Mouse (Mus musculus): ENCODE results near the gene Iars2. TPM values are rescaled to one million over a fixed set of nuclear protein-coding genes. Genes with fewer than 3 reads are reported as not detected.

Iars2 gene
- total RNA-seq, 1 experiment: 47.9 TPM

- peaks cover 5% of the 10 kb centered on the region for H3K36me3 ChIP-seq (ENCODE audit: control insufficient read depth, insufficient read depth, low read length, poor library complexity, severe bottlenecking)
- no peak for DNase-seq (ENCODE audit: low read depth, low spot score)
- in situ Hi-C loops (cut with MboI; ENCODE audit: low sequenced_read_pairs in 2 of 2, unreplicated experiment in 2 of 2): no loop called here
These were observed 29.0 kb upstream of the Iars2 start for GRCm38 (mm10) chr1:185358211-185358610.

GRCm38 (mm10) chr1:185356246-185356645 lies 27.1 kb upstream of the Iars2 start:
- no peak overlapping the region for H3K27ac ChIP-seq (ENCODE audit: insufficient read depth, low read depth, low read length, poor library complexity, severe bottlenecking)
- no peak overlapping the region for H3K9ac ChIP-seq (ENCODE audit: insufficient read depth, low read depth, low read length, poor library complexity, severe bottlenecking)
- H3K4me3 ChIP-seq (ENCODE audit: insufficient read depth in 1 of 2, low read depth in 1 of 2, low read length in 2 of 2, poor library complexity in 1 of 2, severe bottlenecking in 1 of 2): no peak overlapping the region
- no peaks in the 10 kb centered on the region for H3K4me1 ChIP-seq (ENCODE audit: control insufficient read depth in 2 of 2, insufficient read depth in 2 of 2, low read length in 2 of 2, poor library complexity in 1 of 2)
- H3K9me3 ChIP-seq (ENCODE audit: control insufficient read depth, insufficient read depth, low read depth, low read length): no peaks in the 10 kb centered on the region
- in situ Hi-C loops (cut with MboI; ENCODE audit: low sequenced_read_pairs in 2 of 2, unreplicated experiment in 2 of 2): no loop called here
- no peak for TF ChIP-seq MAFK (IDR thresholded peaks at IDR 0.05; ENCODE audit: insufficient read depth, low read depth, low read length)
- TF ChIP-seq HCFC1 (IDR thresholded peaks at IDR 0.05; ENCODE audit: borderline replicate concordance, insufficient read depth, low read length): no peak
- no peak for TF ChIP-seq ZC3H11A (IDR thresholded peaks at IDR 0.05; ENCODE audit: borderline replicate concordance, low read depth, low read length)
- TF ChIP-seq CHD2 (IDR thresholded peaks at IDR 0.05; ENCODE audit: low read depth, low read length): no peak
- no peak for TF ChIP-seq ZNF384 (IDR thresholded peaks at IDR 0.05; ENCODE audit: low read depth, low read length)
- DNase-seq (ENCODE audit: low read depth, low spot score): no peak
- peaks cover 15% of the 10 kb centered on the region for H3K36me3 ChIP-seq (ENCODE audit: control insufficient read depth, insufficient read depth, low read length, poor library complexity, severe bottlenecking)

More at GRCm38 (mm10) chr1:185358211-185358610, 29.0 kb upstream of the Iars2 start:
- Histone ChIP-seq H3K4me3 (ENCODE audit: insufficient read depth in 1 of 2, low read depth in 1 of 2, low read length in 2 of 2, poor library complexity in 1 of 2, severe bottlenecking in 1 of 2) (no peak overlapping the region), H3K4me1 (ENCODE audit: control insufficient read depth in 2 of 2, insufficient read depth in 2 of 2, low read length in 2 of 2, poor library complexity in 1 of 2) (no peaks in the 10 kb centered on the region), H3K9me3 (ENCODE audit: control insufficient read depth, insufficient read depth, low read depth, low read length) (no peaks in the 10 kb centered on the region), H3K27ac (ENCODE audit: insufficient read depth, low read depth, low read length, poor library complexity, severe bottlenecking) (no peak overlapping the region), H3K9ac (ENCODE audit: insufficient read depth, low read depth, low read length, poor library complexity, severe bottlenecking) (no peak overlapping the region)
- no peak for TF ChIP-seq HCFC1 (IDR thresholded peaks at IDR 0.05; ENCODE audit: borderline replicate concordance, insufficient read depth, low read length)
- no peak for TF ChIP-seq ZNF384 (IDR thresholded peaks at IDR 0.05; ENCODE audit: low read depth, low read length)
- TF ChIP-seq MAFK (IDR thresholded peaks at IDR 0.05; ENCODE audit: insufficient read depth, low read depth, low read length): no peak
- TF ChIP-seq CHD2 (IDR thresholded peaks at IDR 0.05; ENCODE audit: low read depth, low read length): no peak
- TF ChIP-seq ZC3H11A (IDR thresholded peaks at IDR 0.05; ENCODE audit: borderline replicate concordance, low read depth, low read length): no peak

- TF ChIP-seq CHD2 (IDR thresholded peaks at IDR 0.05; ENCODE audit: low read depth, low read length) (no peak), ZC3H11A (IDR thresholded peaks at IDR 0.05; ENCODE audit: borderline replicate concordance, low read depth, low read length) (no peak), ZNF384 (IDR thresholded peaks at IDR 0.05; ENCODE audit: low read depth, low read length) (no peak)
- H3K9me3 ChIP-seq (ENCODE audit: control insufficient read depth, insufficient read depth, low read depth, low read length): no peaks in the 10 kb centered on the region
- no peak for DNase-seq (ENCODE audit: low read depth, low spot score)
- peaks cover 25% of the 10 kb centered on the region for H3K36me3 ChIP-seq (ENCODE audit: control insufficient read depth, insufficient read depth, low read length, poor library complexity, severe bottlenecking)
- no peaks in the 10 kb centered on the region for H3K4me1 ChIP-seq (ENCODE audit: control insufficient read depth in 2 of 2, insufficient read depth in 2 of 2, low read length in 2 of 2, poor library complexity in 1 of 2)
- in situ Hi-C loops (cut with MboI; ENCODE audit: low sequenced_read_pairs in 2 of 2, unreplicated experiment in 2 of 2): no loop called here
- no peak overlapping the region for H3K27ac ChIP-seq (ENCODE audit: insufficient read depth, low read depth, low read length, poor library complexity, severe bottlenecking)
- H3K9ac ChIP-seq (ENCODE audit: insufficient read depth, low read depth, low read length, poor library complexity, severe bottlenecking): no peak overlapping the region
- H3K4me3 ChIP-seq (ENCODE audit: insufficient read depth in 1 of 2, low read depth in 1 of 2, low read length in 2 of 2, poor library complexity in 1 of 2, severe bottlenecking in 1 of 2): no peak overlapping the region
These were observed 25.5 kb upstream of the Iars2 start for GRCm38 (mm10) chr1:185354731-185355130.

GRCm38 (mm10) chr1:185353351-185353750 lies 24.2 kb upstream of the Iars2 start:
- DNase-seq (ENCODE audit: low read depth, low spot score): no peak
- no peaks in the 10 kb centered on the region for H3K4me1 ChIP-seq (ENCODE audit: control insufficient read depth in 2 of 2, insufficient read depth in 2 of 2, low read length in 2 of 2, poor library complexity in 1 of 2)
- no peak overlapping the region for H3K4me3 ChIP-seq (ENCODE audit: insufficient read depth in 1 of 2, low read depth in 1 of 2, low read length in 2 of 2, poor library complexity in 1 of 2, severe bottlenecking in 1 of 2)
- H3K36me3 ChIP-seq (ENCODE audit: control insufficient read depth, insufficient read depth, low read length, poor library complexity, severe bottlenecking): peaks cover 32% of the 10 kb centered on the region
- in situ Hi-C loops (cut with MboI; ENCODE audit: low sequenced_read_pairs in 2 of 2, unreplicated experiment in 2 of 2): no loop called here
- no peak overlapping the region for H3K9ac ChIP-seq (ENCODE audit: insufficient read depth, low read depth, low read length, poor library complexity, severe bottlenecking)
- H3K9me3 ChIP-seq (ENCODE audit: control insufficient read depth, insufficient read depth, low read depth, low read length): no peaks in the 10 kb centered on the region
- no peak overlapping the region for H3K27ac ChIP-seq (ENCODE audit: insufficient read depth, low read depth, low read length, poor library complexity, severe bottlenecking)
- TF ChIP-seq CHD2 (IDR thresholded peaks at IDR 0.05; ENCODE audit: low read depth, low read length) (no peak), MAFK (IDR thresholded peaks at IDR 0.05; ENCODE audit: insufficient read depth, low read depth, low read length) (no peak), HCFC1 (IDR thresholded peaks at IDR 0.05; ENCODE audit: borderline replicate concordance, insufficient read depth, low read length) (no peak), ZC3H11A (IDR thresholded peaks at IDR 0.05; ENCODE audit: borderline replicate concordance, low read depth, low read length) (no peak), ZNF384 (IDR thresholded peaks at IDR 0.05; ENCODE audit: low read depth, low read length) (no peak)

GRCm38 (mm10) chr1:185352151-185352550 lies 23.0 kb upstream of the Iars2 start:
- DNase-seq (ENCODE audit: low read depth, low spot score): no peak
- peaks cover 37% of the 10 kb centered on the region for H3K36me3 ChIP-seq (ENCODE audit: control insufficient read depth, insufficient read depth, low read length, poor library complexity, severe bottlenecking)
- in situ Hi-C loops (cut with MboI; ENCODE audit: low sequenced_read_pairs in 2 of 2, unreplicated experiment in 2 of 2): no loop called here

More at GRCm38 (mm10) chr1:185352151-185352550, 23.0 kb upstream of the Iars2 start:
- TF ChIP-seq CHD2 (IDR thresholded peaks at IDR 0.05; ENCODE audit: low read depth, low read length): no peak
- TF ChIP-seq ZC3H11A (IDR thresholded peaks at IDR 0.05; ENCODE audit: borderline replicate concordance, low read depth, low read length): no peak
- no peak for TF ChIP-seq MAFK (IDR thresholded peaks at IDR 0.05; ENCODE audit: insufficient read depth, low read depth, low read length)
- no peak for TF ChIP-seq ZNF384 (IDR thresholded peaks at IDR 0.05; ENCODE audit: low read depth, low read length)
- TF ChIP-seq HCFC1 (IDR thresholded peaks at IDR 0.05; ENCODE audit: borderline replicate concordance, insufficient read depth, low read length): no peak
- no peak overlapping the region for H3K9ac ChIP-seq (ENCODE audit: insufficient read depth, low read depth, low read length, poor library complexity, severe bottlenecking)
- no peaks in the 10 kb centered on the region for H3K9me3 ChIP-seq (ENCODE audit: control insufficient read depth, insufficient read depth, low read depth, low read length)
- no peak overlapping the region for H3K27ac ChIP-seq (ENCODE audit: insufficient read depth, low read depth, low read length, poor library complexity, severe bottlenecking)
- H3K4me3 ChIP-seq (ENCODE audit: insufficient read depth in 1 of 2, low read depth in 1 of 2, low read length in 2 of 2, poor library complexity in 1 of 2, severe bottlenecking in 1 of 2): no peak overlapping the region
- H3K4me1 ChIP-seq (ENCODE audit: control insufficient read depth in 2 of 2, insufficient read depth in 2 of 2, low read length in 2 of 2, poor library complexity in 1 of 2): no peaks in the 10 kb centered on the region

Data from ES-E14 (cell line).